21 mouse cellular contexts compared by ENCODE assay signal in genomic region chr14:103752773-103753172, GRCm38 (mm10).
"Had no signal": no experiment of that assay in that cellular context is flagged by ENCODE, and none has a peak within 500 bp of the region (broad histone marks: within the 10 kb centered on the region; RNA-seq: fewer than 3 reads in every experiment).

No protein-coding gene starts in this region.

- DNase-seq: kidney, adult 8-10 months; kidney, postnatal 36 days; left cerebral cortex, postnatal 4 days; liver, postnatal 0 days; lung, embryonic 14.5 days; right cerebral cortex, adult 18-20 months; right cerebral cortex, postnatal 14 days; right cerebral cortex, postnatal 4 days; thymus, adult 2 months; thymus, postnatal 14 days; thymus, postnatal 4 days had no signal

- H3K9me3 ChIP-seq: limb, embryonic 12.5 days; limb, embryonic 15.5 days; midbrain, embryonic 12.5 days; midbrain, embryonic 15.5 days; neural tube, embryonic 13.5 days had no signal

- H3K27me3 ChIP-seq: limb, embryonic 12.5 days; limb, embryonic 15.5 days; midbrain, embryonic 12.5 days; midbrain, embryonic 15.5 days; neural tube, embryonic 13.5 days had no signal

- H3K4me1 ChIP-seq: limb, embryonic 12.5 days; limb, embryonic 15.5 days; midbrain, embryonic 15.5 days had no signal

- ATAC-seq: intestine, embryonic 16.5 days; liver, postnatal 0 days; lung, postnatal 0 days; midbrain, embryonic 15.5 days had no signal

- H3K36me3 ChIP-seq: limb, embryonic 12.5 days; limb, embryonic 15.5 days; midbrain, embryonic 12.5 days; midbrain, embryonic 15.5 days; neural tube, embryonic 13.5 days had no signal

- H3K9ac ChIP-seq: limb, embryonic 12.5 days; limb, embryonic 15.5 days; liver, embryonic 14.5 days; liver, postnatal 0 days; lung, embryonic 14.5 days; midbrain, embryonic 12.5 days; midbrain, embryonic 15.5 days; neural tube, embryonic 13.5 days had no signal

- H3K27ac ChIP-seq: limb, embryonic 12.5 days; limb, embryonic 15.5 days; liver, embryonic 14.5 days; macrophage; midbrain, embryonic 12.5 days; midbrain, embryonic 15.5 days; neural tube, embryonic 13.5 days had no signal

- H3K4me2 ChIP-seq: limb, embryonic 12.5 days; limb, embryonic 15.5 days; liver, embryonic 11.5 days; lung, embryonic 14.5 days; midbrain, embryonic 12.5 days; midbrain, embryonic 15.5 days; neural tube, embryonic 13.5 days had no signal

- H3K4me3 ChIP-seq: limb, embryonic 12.5 days; limb, embryonic 15.5 days; midbrain, embryonic 12.5 days; midbrain, embryonic 15.5 days; neural tube, embryonic 13.5 days had no signal
